Mouse (Mus musculus) CD4-positive, CD25-positive, alpha-beta regulatory T cell (primary cell): Measurements from ENCODE around the gene Blvrb. TPM values are rescaled to one million over a fixed set of nuclear protein-coding genes. Genes with fewer than 3 reads are reported as not detected.

Experiments used
- polyA plus RNA-seq: library from polyadenylated mRNA; unstranded; fragments of 100-300 nt; shearing (Covaris generic); gene quantifications from one replicate; pipeline ENCODE4 v1.2.1, GENCODE M21; 2017

Blvrb gene
- polyA plus RNA-seq, result 14.3 TPM

GRCm38 (mm10) chr7:27447419-27448286 lies at the start of gene Blvrb, which contains the start of gene Sptbn4:
TSS of gene Blvrb (plus strand) at chr7:27447978.
TSS of gene Sptbn4 (minus strand) at chr7:27447686.

GRCm38 (mm10) chr7:27473156-27473834 lies 25.5 kb downstream of the Blvrb start, which contains the start of gene Sertad3:
TSS of gene Sertad3 (plus strand) at chr7:27473768.

DNA sequence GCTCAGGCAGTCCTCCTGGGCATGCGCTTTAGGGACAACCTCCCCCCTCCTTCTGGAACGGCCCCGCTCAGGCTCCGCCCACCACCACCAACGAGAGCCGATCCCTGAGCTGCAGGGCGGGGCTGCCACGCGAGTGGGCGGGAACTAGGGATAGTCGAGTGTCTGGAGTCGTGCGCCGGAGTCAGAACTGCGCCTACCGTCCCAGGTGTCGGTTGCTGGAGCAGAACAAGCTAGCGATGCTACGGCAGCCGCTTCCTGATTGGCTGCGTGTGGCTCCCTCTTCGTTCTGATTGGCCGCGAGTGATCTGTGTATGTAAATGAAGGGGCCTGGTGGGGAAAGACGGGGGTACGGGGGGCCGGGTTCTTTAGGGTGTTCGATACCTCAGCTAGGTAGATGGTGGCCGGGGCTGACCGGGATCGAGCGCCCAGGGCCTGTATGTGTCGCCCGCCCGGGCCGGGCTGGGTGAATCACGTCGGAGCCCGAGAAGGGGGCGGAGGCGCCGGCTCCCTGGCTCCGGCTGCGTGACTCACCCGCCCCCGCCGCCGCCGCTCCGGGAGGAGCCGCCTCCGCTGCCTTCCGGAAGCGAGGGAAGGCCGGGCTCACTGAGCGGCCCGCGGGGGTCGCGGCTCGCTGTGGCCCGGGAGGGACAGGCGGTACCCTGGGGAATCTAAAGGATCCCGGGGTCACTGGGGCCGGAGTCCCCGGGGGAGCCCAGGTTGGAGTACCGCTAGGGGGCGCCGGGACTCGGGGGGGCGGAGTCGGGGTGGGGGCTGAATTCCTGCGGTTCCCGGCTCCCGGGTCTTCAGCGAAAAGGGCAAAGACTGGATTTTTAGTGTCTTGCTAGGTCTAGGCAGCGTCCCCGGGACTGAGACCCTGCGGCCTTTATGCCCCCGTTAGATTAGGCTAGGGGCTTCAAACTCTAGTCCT lies 39.3 kb downstream of the Blvrb start, which contains the start of gene Sertad1:
TSS of gene Sertad1 (plus strand) at position 141 of the 928 bp plus-strand sequence.

DNA sequence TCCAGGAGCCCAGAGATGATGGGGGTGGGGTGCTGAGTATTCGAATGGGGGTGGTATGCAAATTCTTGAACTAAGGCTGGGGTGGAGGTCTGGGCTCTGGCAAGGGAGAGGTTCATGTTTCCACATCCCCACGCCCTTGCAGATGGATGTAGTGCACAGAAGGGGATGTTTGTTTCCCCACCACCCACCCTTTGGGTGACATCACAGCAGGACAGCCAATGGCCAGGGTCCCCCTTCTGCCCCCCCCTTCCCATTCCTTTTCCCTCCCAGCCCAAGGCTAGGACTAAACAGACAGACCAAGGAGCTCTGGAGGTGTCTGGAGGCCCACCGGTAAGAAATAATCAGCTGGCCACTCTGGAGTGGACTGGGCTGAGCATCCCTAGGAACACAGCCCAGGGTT lies 51.3 kb downstream of the Blvrb start, which contains the start of gene Prx:
TSS of gene Prx (plus strand) at position 289 of the 400 bp plus-strand sequence.

Other genes starting within 250 kb of the Blvrb start
- 13.9 TPM for gene Itpkc, start 219.3 kb upstream of the Blvrb start, polyA plus RNA-seq
- gene Coq8b, start 215.0 kb upstream of the Blvrb start, polyA plus RNA-seq, result 22.8 TPM
- 1.8 TPM for gene Numbl, start 189.5 kb upstream of the Blvrb start, polyA plus RNA-seq
- 1.1 TPM for gene Ltbp4, start 110.3 kb upstream of the Blvrb start, polyA plus RNA-seq
- gene Shkbp1, start 92.0 kb upstream of the Blvrb start, polyA plus RNA-seq, result 78.9 TPM
- not detected for gene Gm20479, start 90.6 kb upstream of the Blvrb start, polyA plus RNA-seq
- 0.60 TPM for gene Sptbn4, start 292 bp upstream of the Blvrb start, polyA plus RNA-seq
- 49.7 TPM for gene Sertad3, start 25.8 kb downstream of the Blvrb start, polyA plus RNA-seq
- gene Sertad1, start 38.9 kb downstream of the Blvrb start, polyA plus RNA-seq, result 60.6 TPM
- 0.44 TPM for gene Prx, start 51.3 kb downstream of the Blvrb start, polyA plus RNA-seq
- 0.06 TPM for gene Hipk4, start 75.3 kb downstream of the Blvrb start, polyA plus RNA-seq
- 148 TPM for gene Pld3, start 105.2 kb downstream of the Blvrb start, polyA plus RNA-seq
- 26.7 TPM for gene 2310022A10Rik, start 105.3 kb downstream of the Blvrb start, polyA plus RNA-seq
- 84.5 TPM for gene Akt2, start 143.6 kb downstream of the Blvrb start, polyA plus RNA-seq
- not detected for gene Ttc9b, start 205.9 kb downstream of the Blvrb start, polyA plus RNA-seq
- gene Map3k10, start 226.6 kb downstream of the Blvrb start, polyA plus RNA-seq, result 18.4 TPM
- 4.3 TPM for gene Zfp607b, start 241.4 kb downstream of the Blvrb start, polyA plus RNA-seq